Mouse (Mus musculus) left cerebral cortex, adult 11 months (tissue): ENCODE measurements around the gene Ndufb4.

Experiments used
- DNase-seq: peaks from one replicate; pipeline ENCODE4 v3.0.0; 2022; ENCODE audit warnings: low spot score

Gene Ndufb4

GRCm38 (mm10) chr16:37635095-37635494, 19.2 kb downstream of the Ndufb4 start:
- DNase-seq: no peak

GRCm38 (mm10) chr16:37634578-37634977, 19.7 kb downstream of the Ndufb4 start:
- DNase-seq: no peak

GRCm38 (mm10) chr16:37629011-37629410, 25.2 kb downstream of the Ndufb4 start:
- no peak for DNase-seq

GRCm38 (mm10) chr16:37628336-37628735, 25.9 kb downstream of the Ndufb4 start:
- DNase-seq: no peak

- DNase-seq: no peak
Measured at GRCm38 (mm10) chr16:37626388-37626949, 27.8 kb downstream of the Ndufb4 start.

- DNase-seq: no peak
Measured at GRCm38 (mm10) chr16:37622919-37623318, 31.3 kb downstream of the Ndufb4 start.

DNA sequence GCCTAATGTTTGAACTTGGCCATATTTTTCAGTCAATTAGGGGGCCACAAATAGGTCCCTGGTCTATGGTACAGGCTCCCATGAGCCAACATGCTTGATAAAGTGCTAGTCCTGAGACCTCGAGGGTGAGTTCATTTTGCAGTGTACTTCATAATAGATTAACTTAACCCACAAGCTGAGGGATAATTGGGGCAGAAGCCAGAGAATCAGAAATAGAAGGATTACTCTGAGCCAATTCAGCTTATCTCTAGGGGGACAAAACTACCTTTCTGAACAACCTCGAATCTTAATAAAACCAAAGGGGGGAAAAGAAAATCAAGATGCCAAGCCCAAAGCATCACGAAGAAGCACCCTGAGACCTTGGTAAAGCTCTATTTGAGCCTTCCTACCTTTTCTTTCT, 31.9 kb downstream of the Ndufb4 start:
- no peak for DNase-seq

DNA sequence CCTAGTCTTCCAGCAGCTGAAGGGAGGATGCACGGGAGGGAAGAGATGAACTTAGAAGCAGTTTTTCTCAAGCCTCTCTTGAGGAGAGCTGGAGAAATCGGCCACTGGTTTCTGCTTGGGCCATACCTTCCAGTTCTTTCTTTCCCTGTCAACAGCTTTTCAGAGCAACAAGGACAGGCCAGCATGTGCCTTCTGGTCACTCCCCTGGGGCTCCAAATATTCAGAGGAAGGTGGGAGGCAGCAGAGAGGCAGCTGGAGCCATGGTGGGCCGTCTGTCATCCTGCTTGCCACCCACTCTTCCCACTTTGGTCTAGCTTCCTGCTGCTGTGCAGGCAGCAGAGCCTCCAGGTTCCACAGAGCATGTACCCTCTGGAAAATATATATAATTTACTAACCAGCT, 36.6 kb downstream of the Ndufb4 start:
- peak; percentile 51 for DNase-seq

GRCm38 (mm10) chr16:37616104-37616503, 38.1 kb downstream of the Ndufb4 start:
- no peak for DNase-seq

DNA sequence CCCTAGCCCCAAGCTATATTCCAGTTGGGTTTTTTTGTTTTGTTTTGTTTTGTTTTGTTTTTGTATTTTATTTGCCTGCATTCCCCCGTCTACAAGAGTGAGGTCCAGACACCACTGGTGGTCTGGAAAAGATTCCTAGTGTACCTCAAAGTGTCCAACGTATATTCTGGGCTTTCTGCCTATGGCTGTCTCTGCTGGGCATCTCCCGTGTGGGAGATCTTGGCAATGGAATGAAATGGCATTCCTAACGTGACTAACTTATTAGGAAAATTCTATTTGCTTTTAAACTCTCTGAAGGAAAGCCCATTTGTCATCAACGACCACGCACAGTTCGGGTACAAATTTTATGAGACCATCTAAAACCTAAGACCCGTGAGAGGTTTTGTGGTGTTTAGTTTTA, 38.8 kb downstream of the Ndufb4 start:
- no peak for DNase-seq

GRCm38 (mm10) chr16:37614540-37614939, 39.7 kb downstream of the Ndufb4 start:
- DNase-seq: no peak

DNA sequence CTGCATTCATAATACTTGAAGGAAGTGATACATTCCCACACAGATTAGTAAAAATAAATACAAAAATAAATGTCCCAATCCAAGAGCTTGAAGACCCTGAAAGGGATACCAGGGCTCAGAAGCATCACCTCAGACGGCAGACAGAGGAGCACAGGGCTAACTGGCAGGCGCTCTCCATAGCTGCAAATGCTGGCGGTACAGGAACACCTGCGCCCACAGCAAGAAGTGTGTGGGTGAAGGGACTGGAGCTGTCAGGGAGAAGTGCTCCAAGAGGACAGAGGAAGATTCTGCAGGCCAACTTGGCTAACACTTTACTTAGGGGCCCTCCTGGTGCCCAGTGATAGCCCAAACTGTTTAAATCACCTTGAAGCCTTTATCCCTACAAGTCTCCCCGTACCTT, 42.2 kb downstream of the Ndufb4 start:
- DNase-seq: no peak

- DNase-seq: no peak
Measured at GRCm38 (mm10) chr16:37611072-37611471, 43.2 kb downstream of the Ndufb4 start.

GRCm38 (mm10) chr16:37610333-37610732, 43.9 kb downstream of the Ndufb4 start:
- DNase-seq: peak; percentile 46

DNA sequence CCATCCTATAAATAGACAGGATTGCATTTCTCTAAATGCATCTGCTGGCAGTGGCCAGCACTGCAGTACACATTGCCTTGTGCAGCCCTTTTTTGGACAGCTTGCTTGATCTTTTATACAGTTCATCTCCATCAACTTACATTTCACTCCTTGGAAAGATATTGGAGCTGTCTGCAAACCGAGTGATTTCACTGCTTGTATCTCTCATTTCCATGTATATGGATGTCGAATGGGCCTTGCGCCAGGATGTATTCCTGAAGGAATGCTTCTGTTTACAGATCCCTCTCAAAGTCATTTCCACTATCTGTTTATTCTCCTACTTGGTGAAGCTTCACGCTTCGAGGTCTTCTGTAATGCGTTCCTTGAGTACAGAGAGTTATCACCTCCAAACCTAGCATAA, 50.0 kb downstream of the Ndufb4 start:
- DNase-seq: no peak

GRCm38 (mm10) chr16:37603431-37603830, 50.8 kb downstream of the Ndufb4 start:
- no peak for DNase-seq

- DNase-seq: no peak
Measured at GRCm38 (mm10) chr16:37599326-37599725, 54.9 kb downstream of the Ndufb4 start.

DNA sequence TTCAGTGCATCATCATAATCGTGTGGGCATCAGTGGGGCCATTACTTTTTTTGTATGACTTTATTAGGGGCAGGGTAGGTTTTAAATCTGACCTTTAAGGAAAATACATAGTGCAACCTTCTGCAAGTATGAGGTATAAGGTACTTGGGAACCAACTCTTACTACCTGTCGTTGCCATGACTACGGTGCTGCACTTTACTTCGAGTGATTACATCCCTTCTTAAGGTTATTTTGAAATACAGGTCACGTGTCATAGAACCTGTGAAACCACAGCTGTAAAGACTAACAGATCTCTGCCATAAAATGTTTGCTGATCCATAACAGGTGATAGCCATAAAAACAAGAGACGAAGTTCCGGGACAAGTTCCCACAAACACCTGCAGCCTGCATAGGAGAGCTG, 55.8 kb downstream of the Ndufb4 start:
- DNase-seq: no peak

DNA sequence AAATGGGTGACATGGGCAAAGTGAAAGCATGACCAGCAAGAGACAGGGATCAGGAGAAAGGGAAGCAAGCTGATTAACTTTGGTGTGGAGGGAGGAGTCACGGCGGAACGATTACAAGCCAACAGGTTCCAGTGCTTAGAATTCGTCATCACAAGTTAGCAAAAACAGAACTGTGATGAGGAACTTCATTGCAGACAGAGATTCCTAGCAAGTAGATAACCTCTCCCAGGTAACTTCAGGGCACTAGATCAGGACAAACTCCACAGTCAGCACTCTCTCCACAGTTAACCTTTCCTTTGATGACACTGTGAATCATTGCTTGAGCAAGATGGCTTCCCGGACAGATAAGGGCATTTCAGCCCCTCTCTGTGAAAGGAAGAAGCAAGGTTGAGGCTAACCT, 56.8 kb downstream of the Ndufb4 start:
- DNase-seq: no peak
